Mouse (Mus musculus) G1E (cell line): Measurements from ENCODE around the gene Zfp839.

ENCODE experiments used
- CTCF ChIP-seq: IDR thresholded peaks from 2 replicates; pipeline ENCODE4 v1.5.1; 2012; ENCODE audit warnings: low read depth, low read length, inconsistent platforms, mixed read lengths
- GATA1 ChIP-seq: IDR thresholded peaks from 2 replicates; pipeline ENCODE4 v1.6.1; 2012; ENCODE audit warnings: borderline replicate concordance, low read length, inconsistent platforms, mixed read lengths
- GATA2 ChIP-seq: IDR thresholded peaks from 2 replicates; pipeline ENCODE4 v1.6.1; 2012; ENCODE audit warnings: low read depth, low read length, inconsistent platforms, borderline replicate concordance
- POLR2AphosphoS5 ChIP-seq: IDR thresholded peaks from 2 replicates; pipeline ENCODE4 v1.6.1; 2012; ENCODE audit warnings: low read depth, low read length, inconsistent platforms; ENCODE audit not compliant: insufficient replicate concordance
- TAL1 ChIP-seq: conservative IDR thresholded peaks from 2 replicates; pipeline ENCODE4 v1.6.1; 2012; ENCODE audit warnings: low read depth, low read length, inconsistent platforms, mixed read lengths

DNA sequence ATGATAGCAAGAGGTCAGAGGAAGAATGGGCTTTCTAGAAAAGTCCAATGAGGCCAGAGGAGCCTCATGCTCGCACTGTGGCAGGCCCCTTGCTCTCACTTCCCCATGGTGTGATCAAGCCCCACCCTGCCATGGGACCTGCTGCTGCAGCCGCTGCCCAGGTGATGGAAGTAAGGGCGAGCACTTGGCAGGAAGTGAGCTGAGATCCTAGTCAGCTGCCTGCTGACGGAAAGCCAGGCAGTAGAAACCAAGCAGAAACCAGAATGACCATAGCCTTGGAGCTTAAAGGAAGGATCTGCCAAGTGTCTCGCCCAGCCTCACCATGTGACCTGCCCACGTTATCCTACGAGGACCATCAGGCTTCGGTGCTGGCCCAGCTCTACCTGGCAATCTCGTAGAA, 36.9 kb upstream of the Zfp839 start:
- TF ChIP-seq CTCF, result no peak
- no peak for TF ChIP-seq TAL1
- TF ChIP-seq GATA1, result no peak
- no peak for TF ChIP-seq GATA2
- TF ChIP-seq POLR2AphosphoS5, result no peak
